Mouse (Mus musculus) induced T-regulatory cell, adult 2 months (primary cell): ENCODE results near the gene Rnft2.

Experiments
- DNase-seq: peaks from one replicate; pipeline ENCODE4 v3.0.0-alpha.2; 2012; ENCODE audit warnings: low read depth

Gene Rnft2

GRCm38 (mm10) chr5:118172078-118172723 is 72.7 kb downstream of the Rnft2 start:
- peak; percentile 45 for DNase-seq

GRCm38 (mm10) chr5:118171665-118172064 is 73.3 kb downstream of the Rnft2 start:
- peak; percentile 16 for DNase-seq

GRCm38 (mm10) chr5:118170888-118171529 is 73.9 kb downstream of the Rnft2 start:
- peak; percentile 52 for DNase-seq

- peak; percentile 16 for DNase-seq
Measured at GRCm38 (mm10) chr5:118169222-118170221, 75.4 kb downstream of the Rnft2 start.

GRCm38 (mm10) chr5:118167561-118167995 is 77.3 kb downstream of the Rnft2 start:
- no peak for DNase-seq

GRCm38 (mm10) chr5:118165462-118165861 is 79.5 kb downstream of the Rnft2 start:
- DNase-seq: no peak

- DNase-seq: no peak
Measured at GRCm38 (mm10) chr5:118164581-118164980, 80.3 kb downstream of the Rnft2 start, which contains the start of gene Hrk. TSS of gene Hrk (plus strand) at chr5:118164648.

GRCm38 (mm10) chr5:118160691-118161090 is 84.2 kb downstream of the Rnft2 start:
- DNase-seq: no peak

- no peak for DNase-seq
Measured at GRCm38 (mm10) chr5:118156976-118157375, 87.9 kb downstream of the Rnft2 start.

- no peak for DNase-seq
Measured at GRCm38 (mm10) chr5:118155565-118155947, 89.4 kb downstream of the Rnft2 start.

GRCm38 (mm10) chr5:118154839-118155564 is 89.9 kb downstream of the Rnft2 start, which contains the start of gene Fbxw8:
TSS of gene Fbxw8 (minus strand) at chr5:118155464.
- DNase-seq: peak; percentile 81

- no peak for DNase-seq
Measured at GRCm38 (mm10) chr5:118149711-118150110, 95.2 kb downstream of the Rnft2 start.

GRCm38 (mm10) chr5:118147264-118147663 is 97.7 kb downstream of the Rnft2 start:
- no peak for DNase-seq

- no peak for DNase-seq
Measured at GRCm38 (mm10) chr5:118145999-118146679, 98.8 kb downstream of the Rnft2 start.

GRCm38 (mm10) chr5:118145458-118145857 is 99.5 kb downstream of the Rnft2 start:
- no peak for DNase-seq

- DNase-seq: no peak
Measured at GRCm38 (mm10) chr5:118144770-118145169, 100.1 kb downstream of the Rnft2 start.

- DNase-seq: no peak
Measured at GRCm38 (mm10) chr5:118144327-118144726, 100.6 kb downstream of the Rnft2 start.

GRCm38 (mm10) chr5:118143211-118144026 is 101.5 kb downstream of the Rnft2 start:
- DNase-seq: no peak

- no peak for DNase-seq
Measured at GRCm38 (mm10) chr5:118142471-118142870, 102.4 kb downstream of the Rnft2 start.
